Mouse (Mus musculus) layer of hippocampus, adult 18-20 months (tissue): ENCODE data around the gene Ifna5. TPM values are rescaled to one million over a fixed set of nuclear protein-coding genes. Genes with fewer than 3 reads are reported as not detected.
"Not testable (repeated sequence)": the region's sequence is repeated elsewhere in the genome, so short reads cannot be mapped to it uniquely, and the experiment has no call there.

Source experiments
- DNase-seq, 2 experiments: peaks; one replicate each; pipeline ENCODE4 v3.0.0; 2022; ENCODE audit warnings: low spot score in 2 of 2
- long read RNA-seq: library from polyadenylated mRNA; stranded (forward); transcript quantifications from one replicate; pipeline ENCODE4 v2.0.0, GENCODE M21; 2021
- total RNA-seq, 2 experiments: library from RNA; stranded (reverse); gene quantifications; 2 replicates each; pipeline ENCODE4 v1.2.3; 2021

Ifna5 gene
- not detected for total RNA-seq
- long read RNA-seq, result 0 reads

DNA sequence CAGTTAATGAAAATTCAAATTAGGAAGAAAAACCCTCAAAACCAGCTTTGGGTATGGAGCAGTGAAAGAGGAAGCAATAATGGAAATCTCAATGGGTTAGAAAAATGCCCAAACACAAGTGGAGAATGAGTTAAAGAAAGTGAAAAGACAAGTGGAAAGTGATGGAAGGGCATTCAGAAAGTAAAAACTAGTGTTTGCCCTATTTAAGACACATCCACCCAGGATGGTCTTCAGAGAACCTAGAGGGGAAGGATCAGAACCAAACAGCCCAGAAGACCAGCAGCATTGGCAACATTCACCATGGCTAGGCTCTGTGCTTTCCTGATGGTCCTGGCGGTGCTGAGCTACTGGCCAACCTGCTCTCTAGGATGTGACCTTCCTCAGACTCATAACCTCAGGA is at the start of gene Ifna5:
Ifna5 (plus strand) TSS at position 301 of the 400 bp plus-strand sequence.
- not testable (repeated sequence) for DNase-seq

DNA sequence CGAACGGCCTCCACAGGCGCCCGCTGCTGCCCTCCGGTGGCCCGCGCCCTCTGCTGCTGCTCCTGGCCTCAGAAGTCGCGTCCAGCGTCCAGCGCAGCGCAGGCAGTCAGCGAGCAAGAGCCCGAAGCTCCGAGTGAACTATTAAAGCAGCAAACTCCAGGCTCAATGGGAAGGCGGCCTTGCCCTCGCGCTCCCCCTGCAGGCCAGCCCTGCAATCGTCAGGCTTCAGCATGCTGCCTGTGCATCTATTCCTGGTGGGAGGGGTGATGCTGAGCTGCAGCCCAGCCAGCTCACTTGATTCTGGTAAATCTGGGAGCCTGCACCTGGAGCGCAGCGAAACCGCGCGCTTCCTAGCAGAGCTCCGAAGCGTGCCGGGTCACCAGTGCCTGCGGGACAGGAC is 46.9 kb upstream of the Ifna5 start, which contains the start of gene Gm13277:
Gm13277 (plus strand) TSS at position 231 of the 400 bp plus-strand sequence.
- peak; percentile 58 to 79 for DNase-seq

DNA sequence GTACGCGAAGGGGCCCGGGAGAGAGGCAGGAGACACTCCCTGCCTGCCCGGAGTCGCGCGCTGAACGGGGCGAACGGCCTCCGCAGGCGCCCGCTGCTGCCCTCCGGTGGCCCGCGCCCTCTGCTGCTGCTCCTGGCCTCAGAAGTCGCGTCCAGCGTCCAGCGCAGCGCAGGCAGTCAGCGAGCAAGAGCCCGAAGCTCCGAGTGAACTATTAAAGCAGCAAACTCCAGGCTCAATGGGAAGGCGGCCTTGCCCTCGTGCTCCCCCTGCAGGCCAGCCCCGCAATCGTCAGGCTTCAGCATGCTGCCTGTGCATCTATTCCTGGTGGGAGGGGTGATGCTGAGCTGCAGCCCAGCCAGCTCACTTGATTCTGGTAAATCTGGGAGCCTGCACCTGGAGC is 44.1 kb upstream of the Ifna5 start, which contains the start of gene Gm13278:
Gm13278 (plus strand) TSS at position 301 of the 400 bp plus-strand sequence.
- not testable (repeated sequence) for DNase-seq

DNA sequence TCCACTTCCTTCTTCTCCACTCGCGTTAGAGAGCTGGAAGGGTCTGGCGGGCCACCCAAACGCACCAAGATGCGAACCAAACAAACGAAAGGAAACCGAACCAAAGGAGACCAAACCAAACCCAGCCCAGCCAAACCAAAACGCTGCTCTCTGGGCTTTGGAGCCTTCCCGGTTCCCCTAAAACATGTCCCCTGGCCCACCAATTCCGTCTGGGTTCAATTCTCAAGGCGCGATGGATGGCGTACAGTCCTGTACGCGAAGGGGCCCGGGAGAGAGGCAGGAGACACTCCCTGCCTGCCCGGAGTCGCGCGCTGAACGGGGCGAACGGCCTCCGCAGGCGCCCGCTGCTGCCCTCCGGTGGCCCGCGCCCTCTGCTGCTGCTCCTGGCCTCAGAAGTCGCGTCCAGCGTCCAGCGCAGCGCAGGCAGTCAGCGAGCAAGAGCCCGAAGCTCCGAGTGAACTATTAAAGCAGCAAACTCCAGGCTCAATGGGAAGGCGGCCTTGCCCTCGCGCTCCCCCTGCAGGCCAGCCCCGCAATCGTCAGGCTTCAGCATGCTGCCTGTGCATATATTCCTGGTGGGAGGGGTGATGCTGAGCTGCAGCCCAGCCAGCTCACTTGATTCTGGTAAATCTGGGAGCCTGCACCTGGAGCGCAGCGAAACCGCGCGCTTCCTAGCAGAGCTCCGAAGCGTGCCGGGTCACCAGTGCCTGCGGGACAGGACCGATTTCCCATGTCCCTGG is 41.2 kb upstream of the Ifna5 start, which contains the start of gene Gm13275:
Gm13275 (plus strand) TSS at position 552 of the 740 bp plus-strand sequence.
- DNase-seq, result peak; percentile 52 to 63

DNA sequence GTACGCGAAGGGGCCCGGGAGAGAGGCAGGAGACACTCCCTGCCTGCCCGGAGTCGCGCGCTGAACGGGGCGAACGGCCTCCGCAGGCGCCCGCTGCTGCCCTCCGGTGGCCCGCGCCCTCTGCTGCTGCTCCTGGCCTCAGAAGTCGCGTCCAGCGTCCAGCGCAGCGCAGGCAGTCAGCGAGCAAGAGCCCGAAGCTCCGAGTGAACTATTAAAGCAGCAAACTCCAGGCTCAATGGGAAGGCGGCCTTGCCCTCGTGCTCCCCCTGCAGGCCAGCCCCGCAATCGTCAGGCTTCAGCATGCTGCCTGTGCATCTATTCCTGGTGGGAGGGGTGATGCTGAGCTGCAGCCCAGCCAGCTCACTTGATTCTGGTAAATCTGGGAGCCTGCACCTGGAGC is 38.2 kb upstream of the Ifna5 start, which contains the start of gene Gm13279:
Gm13279 (plus strand) TSS at position 301 of the 400 bp plus-strand sequence.
- DNase-seq, result not testable (repeated sequence)

DNA sequence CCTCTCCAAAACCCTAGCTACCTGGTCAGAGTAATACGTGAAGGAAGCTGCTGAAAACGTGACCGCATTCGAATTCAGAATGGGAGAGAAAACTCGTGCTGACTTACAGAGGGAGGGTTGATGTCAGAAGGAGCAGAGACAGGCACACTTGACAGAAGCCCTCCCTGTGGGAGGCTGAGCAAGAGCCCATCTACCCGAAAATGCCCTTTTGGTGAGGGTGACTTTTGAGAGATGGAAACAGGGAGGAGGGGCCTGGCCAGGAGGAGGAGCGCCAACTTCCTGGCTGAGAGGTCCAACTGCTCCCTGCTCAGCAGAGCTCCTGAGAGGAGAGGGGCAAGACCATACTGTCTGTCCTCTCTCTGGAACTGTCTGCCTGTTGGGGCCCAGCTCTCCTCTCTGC is 36.0 kb upstream of the Ifna5 start, which contains the start of gene Gm13285:
Gm13285 (plus strand) TSS at position 301 of the 400 bp plus-strand sequence.
- not testable (repeated sequence) for DNase-seq

DNA sequence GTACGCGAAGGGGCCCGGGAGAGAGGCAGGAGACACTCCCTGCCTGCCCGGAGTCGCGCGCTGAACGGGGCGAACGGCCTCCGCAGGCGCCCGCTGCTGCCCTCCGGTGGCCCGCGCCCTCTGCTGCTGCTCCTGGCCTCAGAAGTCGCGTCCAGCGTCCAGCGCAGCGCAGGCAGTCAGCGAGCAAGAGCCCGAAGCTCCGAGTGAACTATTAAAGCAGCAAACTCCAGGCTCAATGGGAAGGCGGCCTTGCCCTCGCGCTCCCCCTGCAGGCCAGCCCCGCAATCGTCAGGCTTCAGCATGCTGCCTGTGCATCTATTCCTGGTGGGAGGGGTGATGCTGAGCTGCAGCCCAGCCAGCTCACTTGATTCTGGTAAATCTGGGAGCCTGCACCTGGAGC is 32.4 kb upstream of the Ifna5 start, which contains the start of gene Gm13287:
Gm13287 (plus strand) TSS at position 301 of the 400 bp plus-strand sequence.
- DNase-seq, result not testable (repeated sequence)

DNA sequence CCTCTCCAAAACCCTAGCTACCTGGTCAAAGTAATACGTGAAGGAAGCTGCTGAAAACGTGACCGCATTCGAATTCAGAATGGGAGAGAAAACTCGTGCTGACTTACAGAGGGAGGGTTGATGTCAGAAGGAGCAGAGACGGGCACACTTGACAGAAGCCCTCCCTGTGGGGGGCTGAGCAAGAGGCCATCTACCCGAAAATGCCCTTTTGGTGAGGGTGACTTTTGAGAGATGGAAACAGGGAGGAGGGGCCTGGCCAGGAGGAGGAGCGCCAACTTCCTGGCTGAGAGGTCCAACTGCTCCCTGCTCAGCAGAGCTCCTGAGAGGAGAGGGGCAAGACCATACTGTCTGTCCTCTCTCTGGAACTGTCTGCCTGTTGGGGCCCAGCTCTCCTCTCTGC is 30.1 kb upstream of the Ifna5 start, which contains the start of gene Gm13288:
Gm13288 (plus strand) TSS at position 301 of the 400 bp plus-strand sequence.
- DNase-seq, result not testable (repeated sequence)

DNA sequence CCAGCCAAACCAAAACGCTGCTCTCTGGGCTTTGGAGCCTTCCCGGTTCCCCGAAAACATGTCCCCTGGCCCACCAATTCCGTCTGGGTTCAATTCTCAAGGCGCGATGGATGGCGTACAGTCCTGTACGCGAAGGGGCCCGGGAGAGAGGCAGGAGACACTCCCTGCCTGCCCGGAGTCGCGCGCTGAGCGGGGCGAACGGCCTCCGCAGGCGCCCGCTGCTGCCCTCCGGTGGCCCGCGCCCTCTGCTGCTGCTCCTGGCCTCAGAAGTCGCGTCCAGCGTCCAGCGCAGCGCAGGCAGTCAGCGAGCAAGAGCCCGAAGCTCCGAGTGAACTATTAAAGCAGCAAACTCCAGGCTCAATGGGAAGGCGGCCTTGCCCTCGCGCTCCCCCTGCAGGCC is 29.6 kb upstream of the Ifna5 start:
- not testable (repeated sequence) for DNase-seq

DNA sequence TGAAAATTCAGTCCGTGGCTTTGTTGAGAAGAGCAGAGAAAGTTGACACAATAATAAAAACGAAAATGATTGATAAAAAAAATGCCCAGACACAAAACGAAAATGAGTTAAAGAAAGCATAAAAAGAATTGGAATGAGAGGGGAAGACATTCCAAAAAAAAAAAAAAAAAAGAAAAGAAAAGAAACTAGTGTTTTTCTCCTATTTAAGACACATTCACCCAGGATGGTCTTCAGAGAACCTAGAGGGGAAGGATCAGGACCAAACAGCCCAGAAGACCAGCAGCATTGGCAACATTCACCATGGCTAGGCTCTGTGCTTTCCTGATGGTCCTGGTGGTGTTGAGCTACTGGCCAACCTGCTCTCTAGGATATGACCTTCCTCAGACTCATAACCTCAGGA is 19.4 kb upstream of the Ifna5 start, which contains the start of gene Ifna7:
Ifna7 (plus strand) TSS at position 301 of the 400 bp plus-strand sequence.
- DNase-seq, result no peak

DNA sequence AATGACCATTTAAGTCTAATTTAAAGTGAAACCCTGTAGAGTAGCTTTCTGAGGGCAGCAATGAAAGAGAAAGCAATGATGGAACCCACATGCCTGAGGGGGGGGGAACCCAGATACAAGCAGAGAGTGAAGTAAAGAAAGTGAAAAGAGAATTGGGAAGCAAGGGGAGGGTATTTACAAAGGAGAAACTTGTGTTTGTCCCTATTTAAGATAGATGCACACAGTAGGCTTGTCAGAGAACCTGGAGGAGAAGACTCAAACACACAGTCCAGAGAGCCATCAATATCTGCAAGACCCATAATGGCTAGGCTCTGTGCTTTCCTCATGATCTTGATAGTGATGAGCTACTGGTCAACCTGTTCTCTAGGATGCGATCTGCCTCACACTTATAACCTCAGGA is 15.7 kb upstream of the Ifna5 start, which contains the start of gene Ifna11:
Ifna11 (plus strand) TSS at position 301 of the 400 bp plus-strand sequence.
- DNase-seq, result no peak

DNA sequence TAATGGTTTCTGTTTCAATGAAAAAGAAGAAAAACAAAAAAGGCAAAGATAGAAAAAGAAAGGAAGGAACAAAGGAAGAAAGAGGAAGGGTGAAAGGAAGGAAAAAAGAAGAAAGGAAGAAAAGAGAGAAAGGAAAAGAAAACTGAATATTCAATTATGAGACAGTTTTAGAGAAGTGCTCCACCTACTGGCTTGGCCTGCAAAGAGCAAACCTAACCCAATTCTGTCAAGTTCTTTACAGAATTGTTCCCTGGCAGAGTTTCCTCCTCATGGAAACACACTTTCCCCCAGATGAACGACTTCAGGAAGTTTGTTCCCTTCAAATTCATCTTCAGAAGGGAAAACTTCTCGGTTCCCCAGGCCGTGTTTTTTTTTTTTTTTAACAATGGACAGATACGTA is 12.3 kb upstream of the Ifna5 start:
- peak in 1 of 2 experiments; percentile 14 for DNase-seq

DNA sequence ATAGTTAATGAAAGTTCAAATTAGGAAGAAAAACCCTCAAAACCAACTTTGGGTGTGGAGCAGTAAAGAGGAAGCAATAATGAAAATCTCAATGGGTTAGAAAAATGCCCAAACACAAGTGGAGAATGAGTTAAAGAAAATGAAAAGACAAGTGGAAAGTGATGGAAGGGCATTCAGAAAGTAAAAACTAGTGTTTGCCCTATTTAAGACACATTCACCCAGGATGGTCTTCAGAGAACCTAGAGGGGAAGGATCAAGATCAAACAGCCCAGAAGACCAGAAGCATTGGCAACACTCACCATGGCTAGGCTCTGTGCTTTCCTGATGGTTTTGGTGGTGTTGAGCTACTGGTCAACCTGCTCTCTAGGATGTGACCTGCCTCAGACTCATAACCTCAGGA is 8.2 kb upstream of the Ifna5 start, which contains the start of gene Ifna6:
Ifna6 (plus strand) TSS at position 301 of the 400 bp plus-strand sequence.
- not testable (repeated sequence) for DNase-seq

DNA sequence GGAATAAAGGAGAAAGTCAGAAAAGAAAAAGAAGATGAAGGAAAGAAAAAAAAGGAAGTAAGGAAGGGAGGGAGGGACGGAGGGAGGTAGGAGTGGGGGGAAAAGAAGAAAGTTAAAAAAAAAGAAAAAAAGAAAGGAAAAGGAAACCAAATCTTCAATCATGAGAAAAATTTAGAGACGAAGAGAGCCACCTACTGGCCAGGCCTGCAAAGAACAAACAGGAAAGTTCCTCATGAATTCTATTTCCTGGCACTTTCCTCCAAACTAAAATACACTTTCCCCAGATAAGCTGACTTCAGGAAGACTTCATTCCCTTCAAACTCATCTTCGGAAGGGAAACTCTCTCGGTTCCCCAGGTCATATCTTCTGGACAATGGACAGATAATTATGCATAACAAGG is 4.8 kb upstream of the Ifna5 start:
- DNase-seq, result peak in 1 of 2 experiments; percentile 48

DNA sequence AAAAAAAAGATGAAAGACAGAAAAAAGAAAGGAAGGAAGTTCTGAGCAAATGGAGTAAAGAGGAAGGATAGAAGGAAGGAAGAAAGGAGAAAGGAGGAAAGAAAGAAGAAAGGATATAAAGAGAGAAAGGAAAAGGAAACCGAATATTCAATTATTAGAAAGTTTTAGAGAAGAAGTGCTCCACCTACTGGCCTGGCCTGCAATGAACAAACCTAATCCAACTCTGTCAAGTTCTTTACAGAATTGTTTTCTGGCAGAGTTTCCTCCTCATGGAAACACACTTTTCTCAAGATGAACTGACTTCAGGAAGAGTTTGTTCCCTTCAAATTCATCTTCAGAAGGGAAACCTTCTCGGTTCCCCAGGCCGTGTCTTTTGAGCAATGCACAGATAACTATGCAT is 3.5 kb downstream of the Ifna5 start:
- DNase-seq, result peak in 1 of 2 experiments; percentile 5

DNA sequence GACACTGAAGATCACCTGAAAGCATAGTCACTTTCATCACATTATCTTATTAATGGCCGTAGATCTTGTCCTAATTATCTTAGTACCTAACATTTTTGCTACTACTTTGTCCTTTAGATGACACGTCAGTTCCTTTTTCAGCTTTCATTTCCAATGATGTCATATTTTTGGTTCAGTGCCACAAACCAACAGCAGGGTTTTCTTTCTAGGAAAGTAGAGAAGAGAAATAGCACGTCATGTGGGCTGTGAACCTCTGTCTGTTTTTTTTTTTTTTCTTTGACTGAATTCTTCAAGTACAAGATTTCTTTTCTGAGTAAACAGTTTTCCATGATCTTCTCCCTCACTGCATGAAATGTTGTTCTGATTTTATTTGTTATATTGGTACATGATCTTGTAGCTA is 4.7 kb downstream of the Ifna5 start:
- DNase-seq, result no peak

DNA sequence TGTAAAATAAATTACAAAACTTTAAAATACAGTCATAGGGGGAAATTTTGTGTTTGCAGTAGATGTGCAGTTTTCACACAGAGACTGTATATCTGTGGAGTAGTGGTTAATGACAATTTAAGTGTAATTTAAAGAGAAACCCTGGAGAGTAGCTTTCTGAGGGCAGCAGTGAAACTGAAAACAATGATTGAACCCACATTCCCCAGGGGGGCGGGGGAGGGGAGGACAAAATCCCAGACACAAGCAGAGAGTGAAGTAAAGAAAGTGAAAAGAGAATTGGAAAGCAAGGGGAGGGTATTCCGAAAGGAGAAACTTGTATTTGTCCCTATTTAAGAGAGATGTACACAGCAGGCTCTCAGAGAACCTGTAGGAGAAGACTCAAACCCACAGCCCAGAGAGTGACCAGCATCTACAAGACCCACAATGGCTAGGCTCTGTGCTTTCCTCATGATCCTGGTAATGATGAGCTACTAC is 6.2 kb downstream of the Ifna5 start, which contains the start of gene Ifna4:
Ifna4 (plus strand) TSS at position 424 of the 474 bp plus-strand sequence.
- DNase-seq, result no peak

DNA sequence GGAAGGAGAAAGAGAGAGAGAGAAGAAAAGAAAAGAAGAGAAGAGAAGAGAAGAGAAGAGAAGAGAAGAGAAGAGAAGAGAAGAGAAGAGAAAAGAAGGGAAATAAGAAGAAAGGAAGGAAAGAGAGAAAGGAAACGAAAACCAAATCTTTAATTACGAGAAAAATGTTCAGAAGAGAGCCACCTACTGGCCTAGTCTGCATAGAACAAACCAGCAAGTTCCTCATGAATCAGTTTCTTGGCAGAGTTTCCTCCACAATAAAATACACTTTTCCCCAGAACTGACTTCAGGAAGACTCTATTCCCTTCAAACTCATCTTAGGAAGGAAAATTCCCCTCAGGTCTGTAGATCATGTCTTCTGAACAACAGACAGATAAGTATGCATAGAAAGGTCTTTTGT is 10.0 kb downstream of the Ifna5 start:
- DNase-seq, result no peak

DNA sequence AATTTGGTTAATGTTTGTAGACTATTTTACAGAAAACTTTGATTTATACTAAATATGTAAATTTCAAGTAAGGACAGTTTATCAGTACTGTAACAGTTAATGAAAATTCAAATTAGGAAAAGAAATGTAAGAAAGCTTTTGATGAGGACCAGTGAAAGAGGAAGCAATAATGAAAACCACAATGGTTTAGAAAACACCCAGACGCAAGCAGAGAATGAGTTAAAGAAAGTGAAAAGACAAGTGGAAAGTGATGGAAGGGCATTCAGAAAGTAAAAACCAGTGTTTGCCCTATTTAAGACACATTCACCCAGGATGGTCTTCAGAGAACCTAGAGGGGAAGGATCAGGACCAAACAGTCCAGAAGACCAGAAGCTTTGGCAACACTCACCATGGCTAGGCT is 14.4 kb downstream of the Ifna5 start, which contains the start of gene Ifna1:
Ifna1 (plus strand) TSS at position 390 of the 400 bp plus-strand sequence.
- no peak for DNase-seq

DNA sequence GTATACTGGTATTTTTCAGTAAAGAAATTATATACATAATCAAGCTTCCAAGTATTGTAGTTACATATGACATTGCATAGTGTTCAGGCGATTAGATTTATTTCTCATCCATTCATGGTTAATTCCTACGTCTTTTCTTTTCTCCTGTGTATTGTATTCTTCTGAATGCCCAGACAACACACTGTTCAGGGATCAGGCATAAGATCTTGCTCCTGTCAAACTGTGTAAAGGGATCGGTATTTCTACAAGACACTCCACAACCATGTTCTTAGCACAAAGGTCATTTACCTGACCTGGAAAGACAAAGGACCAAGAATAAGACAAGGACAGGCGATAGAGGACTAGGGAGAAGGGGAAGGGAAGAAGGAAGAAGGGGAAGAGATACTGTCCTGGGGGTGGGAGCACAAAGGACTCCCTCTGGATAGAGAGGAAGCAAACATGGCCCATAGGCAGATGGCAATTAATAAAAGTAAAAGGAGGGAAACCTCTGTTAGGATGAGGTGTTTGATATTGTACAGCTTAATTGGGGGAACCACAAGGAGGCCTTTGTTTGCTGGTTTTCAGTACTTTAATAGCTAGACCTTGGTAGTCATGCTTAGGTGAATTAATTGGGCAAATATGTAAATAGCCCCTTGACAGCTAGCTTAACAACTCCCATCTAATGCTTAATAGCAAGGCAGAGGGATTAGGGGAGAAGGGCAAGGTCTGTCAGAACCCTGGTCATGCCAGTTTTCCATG is 15.9 kb downstream of the Ifna5 start:
- no peak for DNase-seq

DNA sequence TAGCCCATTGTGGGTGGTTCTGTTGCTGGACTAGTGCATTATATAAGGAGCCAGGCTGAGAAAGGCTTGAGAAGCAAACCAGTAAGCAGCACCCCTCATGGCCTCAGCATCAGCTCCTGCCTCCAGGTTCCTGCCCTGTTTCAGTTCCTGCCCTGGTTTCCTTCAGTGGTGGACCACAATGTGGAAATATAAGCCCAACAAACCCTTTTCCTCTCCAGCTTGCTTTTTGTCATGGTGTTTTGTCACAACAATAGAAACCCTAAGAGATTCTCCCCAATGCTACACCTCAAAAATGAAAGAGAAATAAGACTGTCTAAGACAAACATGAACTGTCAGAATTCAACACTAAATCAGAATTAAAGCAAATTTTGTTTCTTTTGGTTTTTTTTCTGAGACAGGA is 23.9 kb downstream of the Ifna5 start:
- no peak for DNase-seq
